Mouse (Mus musculus): ENCODE results near the gene Trim14. TPM values are rescaled to one million over a fixed set of nuclear protein-coding genes. Genes with fewer than 3 reads are reported as not detected.

The Trim14 gene
- polyA plus RNA-seq, 1 experiment, result 26.9 TPM

DNA sequence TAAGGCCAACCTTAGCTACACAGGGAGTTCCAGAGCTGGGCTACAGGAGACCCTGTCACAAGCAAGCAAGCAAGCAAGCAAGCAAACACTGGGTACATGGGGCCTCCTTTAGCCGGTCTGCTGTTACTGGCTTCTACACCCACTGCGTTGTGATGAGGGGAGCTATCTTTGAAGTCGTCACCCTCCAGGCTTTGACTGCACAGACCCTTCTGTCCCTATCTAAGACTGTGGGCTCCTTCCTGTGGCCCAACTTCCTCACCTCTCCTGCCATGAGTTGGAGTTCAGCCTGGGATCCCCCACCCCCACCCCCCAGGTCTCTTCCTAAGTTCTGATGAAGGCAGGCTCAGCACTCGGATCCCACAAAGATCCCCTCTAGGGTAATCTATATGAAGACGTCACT lies 26.1 kb upstream of the Trim14 start:
- no peaks in the 10 kb centered on the region for H3K27me3 ChIP-seq (ENCODE audit: control insufficient read depth, insufficient read depth, low read length)
- H3K4me1 ChIP-seq (ENCODE audit: control insufficient read depth, insufficient read depth, insufficient read length), result peaks cover 42% of the 10 kb centered on the region; the same call in 1 of the 2 replicates
- WGBS, result 79% methylated on average over 5 of the region's 5 CpGs
- no peak overlapping the region for H3K4me3 ChIP-seq (ENCODE audit: extremely low read depth, insufficient read depth, insufficient read length)
- no peak for DNase-seq (ENCODE audit: low read depth in 1 of 2, low spot score in 2 of 2)
- no peak overlapping the region for H3K27ac ChIP-seq (ENCODE audit: insufficient read depth, low read length)
- H3K36me3 ChIP-seq (ENCODE audit: control insufficient read depth, insufficient read depth, low read length), result peaks cover 7% of the 10 kb centered on the region
- no peak for TF ChIP-seq CTCF (IDR thresholded peaks at IDR 0.05; ENCODE audit: extremely low read depth, insufficient read depth, insufficient read length, insufficient replicate concordance)

DNA sequence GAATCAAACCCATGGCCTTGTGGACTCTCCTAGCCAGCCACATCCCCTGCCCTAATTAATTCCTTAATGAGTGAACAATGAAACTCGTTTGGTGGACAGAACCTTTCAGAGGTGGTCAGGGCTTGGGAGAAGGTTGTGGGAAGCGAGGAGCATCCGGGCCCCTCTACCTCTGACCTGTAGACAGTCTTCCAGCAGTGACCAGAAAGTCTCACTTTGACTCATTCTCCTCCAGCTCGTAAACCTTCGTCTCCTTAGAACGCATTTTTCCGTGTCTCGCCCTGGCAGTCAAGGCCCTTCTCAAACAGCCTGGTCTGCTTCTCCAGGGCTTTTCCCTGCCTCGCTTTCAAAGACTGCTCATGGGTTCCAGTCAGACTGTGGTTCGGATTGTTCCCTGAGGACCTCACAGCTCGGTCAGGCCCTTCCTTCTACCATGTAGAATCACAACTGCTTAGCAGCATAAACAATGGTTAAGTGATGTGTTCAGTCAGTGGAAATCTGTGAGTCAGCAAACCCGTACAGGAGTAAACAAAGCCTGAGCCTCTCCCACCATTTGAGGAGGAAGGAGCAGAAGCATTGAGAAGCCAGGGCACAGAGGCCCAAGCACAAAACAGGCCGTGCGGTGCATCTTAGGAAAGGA lies 24.2 kb upstream of the Trim14 start:
- no peak overlapping the region for H3K27ac ChIP-seq (ENCODE audit: insufficient read depth, low read length)
- H3K4me1 ChIP-seq (ENCODE audit: control insufficient read depth, insufficient read depth, insufficient read length), result peaks cover 38% of the 10 kb centered on the region
- TF ChIP-seq CTCF (IDR thresholded peaks at IDR 0.05; ENCODE audit: extremely low read depth, insufficient read depth, insufficient read length, insufficient replicate concordance) (no peak), POLR2A (IDR thresholded peaks at IDR 0.05; ENCODE audit: low read depth, low read length) (no peak)
- DNase-seq (ENCODE audit: low read depth in 1 of 2, low spot score in 2 of 2), result no peak
- H3K36me3 ChIP-seq (ENCODE audit: control insufficient read depth, insufficient read depth, low read length), result peaks cover 7% of the 10 kb centered on the region
- 91% methylated on average over 14 of the region's 14 CpGs for WGBS
- no peak overlapping the region for H3K4me3 ChIP-seq (ENCODE audit: extremely low read depth, insufficient read depth, insufficient read length)
- H3K27me3 ChIP-seq (ENCODE audit: control insufficient read depth, insufficient read depth, low read length), result no peaks in the 10 kb centered on the region

DNA sequence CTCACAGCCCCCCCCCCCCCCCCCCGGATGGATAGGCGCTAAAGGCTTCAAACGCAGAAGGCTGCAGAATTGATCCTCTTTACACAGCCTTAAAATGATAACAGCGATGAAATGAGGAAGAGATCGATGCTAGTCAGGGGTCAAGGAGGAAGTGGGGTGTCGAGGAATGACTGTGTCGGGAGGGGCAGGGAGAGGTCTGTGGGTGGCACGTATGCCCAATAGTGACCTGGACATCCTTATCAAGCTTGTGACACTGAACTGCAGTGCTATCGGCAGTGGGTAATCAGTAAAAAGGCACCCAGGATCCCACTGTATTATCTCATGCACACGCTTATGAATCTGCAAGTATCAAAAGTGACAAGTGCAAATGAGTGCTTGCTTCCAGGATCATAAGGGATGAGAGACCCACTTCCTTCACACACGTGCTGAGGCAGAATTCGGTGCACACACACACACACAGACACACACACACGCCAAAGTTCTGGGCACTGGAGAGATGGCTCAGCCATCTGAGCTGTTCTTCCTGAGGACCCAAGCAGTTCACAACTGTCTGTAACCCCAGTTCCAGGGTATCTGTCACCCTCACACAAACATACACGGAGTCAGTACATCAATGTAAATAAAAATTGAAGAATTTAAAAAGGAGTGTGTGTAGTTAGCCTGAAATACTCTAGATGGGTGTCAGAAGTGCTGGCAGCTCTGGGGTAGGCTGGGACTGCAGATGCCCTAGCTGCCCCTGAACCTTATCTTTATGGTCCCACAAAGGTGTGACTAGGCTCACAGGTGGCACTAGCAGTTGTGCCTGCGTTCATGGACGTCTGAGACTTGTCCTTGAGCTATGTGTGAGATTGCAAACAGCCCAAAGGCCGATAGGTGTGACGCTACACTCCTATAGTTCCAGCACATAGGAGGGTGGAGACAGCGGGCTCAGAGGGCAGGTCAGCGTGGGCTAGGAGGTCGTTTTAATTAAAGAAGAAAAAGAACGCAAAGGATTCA lies 23.0 kb upstream of the Trim14 start:
- peaks cover 7% of the 10 kb centered on the region for H3K36me3 ChIP-seq (ENCODE audit: control insufficient read depth, insufficient read depth, low read length)
- TF ChIP-seq POLR2A (IDR thresholded peaks at IDR 0.05; ENCODE audit: low read depth, low read length) (no peak), CTCF (IDR thresholded peaks at IDR 0.05; ENCODE audit: extremely low read depth, insufficient read depth, insufficient read length, insufficient replicate concordance) (no peak)
- no peak for DNase-seq (ENCODE audit: low read depth in 1 of 2, low spot score in 2 of 2)
- no peak overlapping the region for H3K27ac ChIP-seq (ENCODE audit: insufficient read depth, low read length)
- no peak overlapping the region for H3K4me3 ChIP-seq (ENCODE audit: extremely low read depth, insufficient read depth, insufficient read length)
- no peaks in the 10 kb centered on the region for H3K27me3 ChIP-seq (ENCODE audit: control insufficient read depth, insufficient read depth, low read length)
- peaks cover 36% of the 10 kb centered on the region for H3K4me1 ChIP-seq (ENCODE audit: control insufficient read depth, insufficient read depth, insufficient read length)
- 55% methylated on average over 22 of the region's 22 CpGs for WGBS

DNA sequence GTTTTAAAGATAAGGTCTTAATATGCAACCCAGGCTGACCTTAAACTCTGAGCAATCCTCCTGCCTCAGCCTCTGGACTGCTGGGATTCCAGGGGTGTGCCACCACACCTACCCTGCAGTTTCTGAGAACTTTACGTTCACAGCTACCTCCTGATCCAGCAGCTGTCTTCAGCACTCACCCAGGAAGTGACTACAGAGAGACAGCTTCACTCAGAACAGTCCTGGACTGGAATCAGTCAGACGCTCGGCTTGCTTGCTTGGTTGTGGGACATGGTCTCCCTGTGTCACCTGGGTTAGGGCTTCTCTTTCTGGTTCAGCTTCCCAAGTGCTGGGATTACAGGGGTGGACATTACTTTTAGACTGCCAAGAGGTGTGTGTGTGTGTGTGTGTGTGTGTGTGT lies 21.0 kb upstream of the Trim14 start:
- peaks cover 39% of the 10 kb centered on the region for H3K4me1 ChIP-seq (ENCODE audit: control insufficient read depth, insufficient read depth, insufficient read length)
- H3K27me3 ChIP-seq (ENCODE audit: control insufficient read depth, insufficient read depth, low read length), result no peaks in the 10 kb centered on the region
- 61% methylated on average over 3 of the region's 3 CpGs for WGBS
- no peak overlapping the region for H3K4me3 ChIP-seq (ENCODE audit: extremely low read depth, insufficient read depth, insufficient read length)
- no peak for DNase-seq (ENCODE audit: low read depth in 1 of 2, low spot score in 2 of 2)
- peaks cover 4% of the 10 kb centered on the region for H3K36me3 ChIP-seq (ENCODE audit: control insufficient read depth, insufficient read depth, low read length)
- TF ChIP-seq CTCF (IDR thresholded peaks at IDR 0.05; ENCODE audit: extremely low read depth, insufficient read depth, insufficient read length, insufficient replicate concordance) (no peak), POLR2A (IDR thresholded peaks at IDR 0.05; ENCODE audit: low read depth, low read length) (no peak)
- H3K27ac ChIP-seq (ENCODE audit: insufficient read depth, low read length), result peak overlapping the region; percentile 36; the same call in 1 of the 2 replicates

DNA sequence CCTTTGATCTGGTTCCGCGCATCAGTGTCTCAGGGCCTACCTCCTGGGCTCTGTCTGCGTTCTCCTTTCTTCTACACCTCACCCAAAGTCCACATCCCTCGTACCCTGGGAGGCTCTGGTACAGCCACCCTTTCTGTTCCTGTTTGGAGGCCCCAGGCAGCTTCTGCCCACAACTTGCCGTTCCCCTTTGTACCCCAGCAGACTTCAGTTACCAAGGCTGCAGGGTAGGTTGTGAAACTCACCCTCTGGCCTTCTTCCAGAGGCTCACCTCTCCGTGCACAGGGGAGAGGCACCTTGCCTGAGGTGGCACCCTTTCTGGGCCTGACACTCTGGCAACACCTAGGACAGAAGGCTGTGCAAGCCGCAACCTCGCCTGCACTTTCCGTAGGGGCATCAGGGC lies 19.8 kb upstream of the Trim14 start:
- Histone ChIP-seq H3K36me3 (ENCODE audit: control insufficient read depth, insufficient read depth, low read length) (peaks cover 3% of the 10 kb centered on the region), H3K4me1 (ENCODE audit: control insufficient read depth, insufficient read depth, insufficient read length) (peaks cover 39% of the 10 kb centered on the region), H3K27ac (ENCODE audit: insufficient read depth, low read length) (peak overlapping the region; percentile 69), H3K27me3 (ENCODE audit: control insufficient read depth, insufficient read depth, low read length) (no peaks in the 10 kb centered on the region), H3K4me3 (ENCODE audit: extremely low read depth, insufficient read depth, insufficient read length) (no peak overlapping the region)
- WGBS, result 47% methylated on average over 9 of the region's 9 CpGs
- TF ChIP-seq POLR2A (IDR thresholded peaks at IDR 0.05; ENCODE audit: low read depth, low read length), result no peak
- TF ChIP-seq CTCF (IDR thresholded peaks at IDR 0.05; ENCODE audit: extremely low read depth, insufficient read depth, insufficient read length, insufficient replicate concordance), result no peak
- DNase-seq (ENCODE audit: low read depth in 1 of 2, low spot score in 2 of 2), result peak in 1 of 2 experiments; percentile 28

DNA sequence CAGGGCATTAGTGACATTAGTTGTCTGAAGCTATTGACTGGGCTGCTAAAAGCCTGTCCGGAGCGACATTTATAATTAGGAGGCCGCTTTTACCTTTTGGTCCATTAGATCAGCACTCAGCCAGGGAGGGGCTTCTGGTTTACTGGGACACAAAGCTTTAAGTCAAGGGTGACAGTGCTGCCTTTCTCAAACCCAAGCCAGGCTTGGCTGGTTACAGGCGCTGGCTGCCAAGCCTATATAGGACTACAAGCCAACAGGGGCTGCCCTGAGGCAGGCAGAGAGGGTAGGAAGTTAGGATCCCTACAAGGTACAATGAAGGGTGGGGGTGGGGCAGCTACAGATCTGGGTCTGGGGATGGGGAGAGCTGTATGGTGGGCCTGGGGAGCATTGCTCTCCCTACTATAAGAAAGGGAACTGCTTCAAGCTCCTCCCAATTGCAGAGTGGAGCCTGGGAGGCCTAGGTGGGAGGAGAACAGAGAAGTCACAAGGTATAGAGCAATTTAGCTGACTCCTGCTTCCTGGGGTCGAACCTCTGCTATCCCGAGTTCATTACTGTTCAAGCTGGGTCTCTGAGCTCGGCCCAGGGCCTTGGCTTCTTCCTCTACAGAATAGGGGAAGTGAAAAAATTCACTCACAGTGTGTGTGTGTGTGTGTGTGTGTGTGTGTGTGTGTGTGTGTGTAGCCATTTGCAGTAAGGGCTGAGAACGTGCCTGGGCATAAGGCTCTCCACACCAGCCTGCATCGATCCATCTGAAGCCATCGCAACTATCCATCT lies 18.5 kb upstream of the Trim14 start:
- no peaks in the 10 kb centered on the region for H3K36me3 ChIP-seq (ENCODE audit: control insufficient read depth, insufficient read depth, low read length)
- H3K4me3 ChIP-seq (ENCODE audit: extremely low read depth, insufficient read depth, insufficient read length), result no peak overlapping the region
- peak; percentile 65 to 72 for DNase-seq (ENCODE audit: low read depth in 1 of 2, low spot score in 2 of 2)
- no peak for TF ChIP-seq CTCF (IDR thresholded peaks at IDR 0.05; ENCODE audit: extremely low read depth, insufficient read depth, insufficient read length, insufficient replicate concordance)
- TF ChIP-seq POLR2A (IDR thresholded peaks at IDR 0.05; ENCODE audit: low read depth, low read length), result no peak
- H3K4me1 ChIP-seq (ENCODE audit: control insufficient read depth, insufficient read depth, insufficient read length), result peaks cover 50% of the 10 kb centered on the region
- 52% methylated on average over 10 of the region's 10 CpGs for WGBS
- no peaks in the 10 kb centered on the region for H3K27me3 ChIP-seq (ENCODE audit: control insufficient read depth, insufficient read depth, low read length)
- H3K27ac ChIP-seq (ENCODE audit: insufficient read depth, low read length), result peak overlapping the region; percentile 76

Measured in spleen, adult 2 months (tissue).